Mouse (Mus musculus) spleen, adult 2 months (tissue): ENCODE data around the gene Bpifa1.
"Not testable (repeated sequence)": the region's sequence is repeated elsewhere in the genome, so short reads cannot be mapped to it uniquely, and the experiment has no call there.

Experiments used
- CTCF ChIP-seq: fragments of 200-500 bp; IDR thresholded peaks from 2 replicates; pipeline ENCODE4 v1.5.1; 2011; ENCODE audit warnings: mild to moderate bottlenecking, inconsistent platforms; ENCODE audit not compliant: insufficient read depth, insufficient read length, insufficient replicate concordance; ENCODE audit errors: extremely low read depth
- POLR2A ChIP-seq: fragments of 200-500 bp; IDR thresholded peaks from 2 replicates; pipeline ENCODE4 v1.6.1; 2011; ENCODE audit warnings: low read depth, low read length, inconsistent platforms

- not testable (repeated sequence) for TF ChIP-seq CTCF, POLR2A
Observed at GRCm38 (mm10) chr2:154181900-154182299, 39.2 kb downstream of the Bpifa1 start.
